Mouse (Mus musculus): ENCODE results near the gene Cbx4. TPM values are rescaled to one million over a fixed set of nuclear protein-coding genes. Genes with fewer than 3 reads are reported as not detected.
A peak's percentile ranks its signal among the peaks of the same experiment; 100 is the strongest.

The Cbx4 gene
- polyA plus RNA-seq, 1 experiment: 0.46 TPM

DNA sequence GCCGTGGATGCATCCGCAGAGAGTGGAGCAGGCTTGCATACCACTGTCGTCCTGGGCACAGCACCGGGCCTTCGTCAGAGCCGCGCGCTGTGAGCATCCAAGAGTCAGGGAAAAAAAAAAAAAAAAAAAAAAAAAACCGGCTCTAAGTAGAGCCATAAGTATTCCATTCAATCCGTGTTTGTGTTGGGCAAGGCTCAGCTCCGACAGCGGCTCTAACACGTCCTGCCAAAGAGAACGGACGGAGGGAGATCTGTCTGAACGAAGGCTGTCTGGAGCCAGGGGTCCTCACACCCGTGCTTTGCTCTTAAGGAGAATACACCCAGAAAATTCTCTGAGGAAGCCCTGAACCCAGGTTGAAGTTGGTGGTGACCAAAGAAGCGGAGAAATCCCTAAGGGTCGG is 51.4 kb downstream of the Cbx4 start:
- Histone ChIP-seq H3K4me1 (ENCODE audit: control insufficient read depth, insufficient read depth, low read length) (no peaks in the 10 kb centered on the region), H3K36me3 (ENCODE audit: control insufficient read depth, insufficient read depth, low read length, poor library complexity, severe bottlenecking) (no peaks in the 10 kb centered on the region), H3K27ac (ENCODE audit: insufficient read depth, low read length) (no peak overlapping the region), H3K27me3 (ENCODE audit: control insufficient read depth, insufficient read depth, low read length, poor library complexity, severe bottlenecking) (peaks cover 17% of the 10 kb centered on the region), H3K4me3 (ENCODE audit: low read depth, low read length) (no peak overlapping the region), H3K9me3 (replicated peaks; ENCODE audit: control insufficient read depth, insufficient read depth, low read length, poor library complexity, severe bottlenecking) (no peaks in the 10 kb centered on the region), H3K9ac (ENCODE audit: low read depth, poor library complexity, severe bottlenecking) (no peak overlapping the region)
- TF ChIP-seq EP300 (IDR thresholded peaks at IDR 0.05; ENCODE audit: insufficient read depth, low read depth, low read length): no peak

DNA sequence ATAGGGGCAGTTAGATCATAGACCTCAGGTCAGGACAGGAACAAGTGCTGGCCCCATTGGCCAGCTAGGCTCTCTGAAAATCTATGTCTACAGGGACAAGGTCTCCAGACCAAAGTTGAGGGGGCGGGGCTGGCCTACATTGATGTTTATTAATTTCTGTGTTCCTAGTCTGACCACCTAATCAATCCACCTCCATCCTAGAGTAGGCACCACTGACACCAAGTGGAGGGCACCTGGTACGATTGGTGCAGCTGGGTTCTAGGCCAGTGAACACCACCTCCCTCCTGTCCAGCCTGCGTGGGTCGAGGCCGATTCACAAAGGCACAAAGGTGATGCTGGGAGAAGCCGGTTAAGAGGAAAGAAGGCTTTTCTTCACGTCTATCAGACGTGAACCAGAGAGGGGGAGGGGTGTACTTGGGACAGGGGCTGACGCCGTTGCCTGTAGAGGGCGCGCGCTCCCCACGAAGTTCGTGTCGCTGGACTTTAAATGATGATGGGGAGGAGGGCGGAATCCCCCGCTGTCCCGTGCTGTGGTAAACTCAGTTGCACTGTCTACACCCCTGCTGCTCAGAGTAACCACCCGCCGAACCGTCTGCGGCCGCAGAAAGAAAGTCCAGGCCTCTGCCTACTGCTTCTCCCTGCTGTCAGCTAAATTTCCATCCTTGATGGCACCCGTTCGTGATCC is 52.0 kb downstream of the Cbx4 start:
- Histone ChIP-seq H3K4me1 (ENCODE audit: control insufficient read depth, insufficient read depth, low read length) (no peaks in the 10 kb centered on the region), H3K9ac (ENCODE audit: low read depth, poor library complexity, severe bottlenecking) (no peak overlapping the region), H3K27me3 (ENCODE audit: control insufficient read depth, insufficient read depth, low read length, poor library complexity, severe bottlenecking) (peaks cover 17% of the 10 kb centered on the region)

More for the DNA sequence above, 52.0 kb downstream of the Cbx4 start:
- Histone ChIP-seq H3K9me3 (replicated peaks; ENCODE audit: control insufficient read depth, insufficient read depth, low read length, poor library complexity, severe bottlenecking) (no peaks in the 10 kb centered on the region), H3K27ac (ENCODE audit: insufficient read depth, low read length) (no peak overlapping the region), H3K4me3 (ENCODE audit: low read depth, low read length) (no peak overlapping the region), H3K36me3 (ENCODE audit: control insufficient read depth, insufficient read depth, low read length, poor library complexity, severe bottlenecking) (no peaks in the 10 kb centered on the region)
- TF ChIP-seq CTCF (IDR thresholded peaks at IDR 0.05; ENCODE audit: low read depth, low read length) (peak; percentile 92), EP300 (IDR thresholded peaks at IDR 0.05; ENCODE audit: insufficient read depth, low read depth, low read length) (0 out of 2 replicates have a peak, but pooled peaks have one; percentile 47), POLR2A (IDR thresholded peaks at IDR 0.05; ENCODE audit: insufficient read depth, low read length) (no peak)

Other genes with a start within 250 kb of the Cbx4 start
- 0.78 and 0.85 TPM in 2 replicates for gene Rbfox3, start 174.6 kb downstream of the Cbx4 start, polyA plus RNA-seq (2011; ENCODE audit: insufficient read depth, insufficient read length, low read depth, missing spikeins)
- not detected in 2 replicates for gene Enpp7, start 98.0 kb downstream of the Cbx4 start, polyA plus RNA-seq (2011; ENCODE audit: insufficient read depth, insufficient read length, low read depth, missing spikeins)
- 11.6 and 12.9 TPM in 2 replicates for gene Cbx2, start 63.3 kb downstream of the Cbx4 start, polyA plus RNA-seq (2011; ENCODE audit: insufficient read depth, insufficient read length, low read depth, missing spikeins)
- gene Cbx8, start 45.3 kb downstream of the Cbx4 start, polyA plus RNA-seq (2011; ENCODE audit: insufficient read depth, insufficient read length, low read depth, missing spikeins): 0.75 and 1.7 TPM in 2 replicates
- 15.8 and 15.9 TPM in 2 replicates for gene Tbc1d16, start 142.3 kb upstream of the Cbx4 start, polyA plus RNA-seq (2011; ENCODE audit: insufficient read depth, insufficient read length, low read depth, missing spikeins)
- 4.1 and 8.1 TPM in 2 replicates for gene Ccdc40, start 142.4 kb upstream of the Cbx4 start, polyA plus RNA-seq (2011; ENCODE audit: insufficient read depth, insufficient read length, low read depth, missing spikeins)
- 42.3 and 50.4 TPM in 2 replicates for gene Gaa, start 181.7 kb upstream of the Cbx4 start, polyA plus RNA-seq (2011; ENCODE audit: insufficient read depth, insufficient read length, low read depth, missing spikeins)
- gene Eif4a3, start 213.9 kb upstream of the Cbx4 start, polyA plus RNA-seq (2011; ENCODE audit: insufficient read depth, insufficient read length, low read depth, missing spikeins): 257 and 268 TPM in 2 replicates
- gene Card14, start 221.5 kb upstream of the Cbx4 start, polyA plus RNA-seq (2011; ENCODE audit: insufficient read depth, insufficient read length, low read depth, missing spikeins): not detected in 2 replicates

All from ES-Bruce4 (cell line).